Mouse (Mus musculus): ENCODE data around the gene Atp8b4. TPM values are rescaled to one million over a fixed set of nuclear protein-coding genes. Genes with fewer than 3 reads are reported as not detected.
"Not testable (repeated sequence)": the region's sequence is repeated elsewhere in the genome, so short reads cannot be mapped to it uniquely, and the experiment has no call there.

Gene Atp8b4
- polyA plus RNA-seq, 1 experiment: 0.04 TPM

DNA sequence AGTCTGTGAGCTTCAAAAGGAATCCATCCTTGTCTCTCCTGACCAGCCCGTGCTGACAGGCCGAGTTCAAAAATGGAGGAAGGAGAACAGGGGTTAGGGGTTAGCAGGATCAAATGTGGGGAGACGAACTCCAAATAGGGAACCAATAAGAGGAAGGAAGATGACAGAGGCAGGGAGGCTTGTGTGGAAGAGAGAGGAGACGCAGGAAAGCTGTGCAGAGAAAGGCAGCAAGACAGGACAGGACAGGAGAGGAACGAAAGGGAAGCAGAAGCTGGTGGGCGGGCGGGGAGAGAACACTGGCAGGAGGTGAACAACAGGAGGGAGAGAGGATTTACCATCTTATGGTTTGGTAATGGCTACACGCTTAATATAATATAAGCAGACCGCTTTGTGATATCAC, 3.6 kb downstream of the Atp8b4 start:
- no peak for DNase-seq (ENCODE audit: extremely low spot score in 1 of 2, low spot score in 1 of 2)

DNA sequence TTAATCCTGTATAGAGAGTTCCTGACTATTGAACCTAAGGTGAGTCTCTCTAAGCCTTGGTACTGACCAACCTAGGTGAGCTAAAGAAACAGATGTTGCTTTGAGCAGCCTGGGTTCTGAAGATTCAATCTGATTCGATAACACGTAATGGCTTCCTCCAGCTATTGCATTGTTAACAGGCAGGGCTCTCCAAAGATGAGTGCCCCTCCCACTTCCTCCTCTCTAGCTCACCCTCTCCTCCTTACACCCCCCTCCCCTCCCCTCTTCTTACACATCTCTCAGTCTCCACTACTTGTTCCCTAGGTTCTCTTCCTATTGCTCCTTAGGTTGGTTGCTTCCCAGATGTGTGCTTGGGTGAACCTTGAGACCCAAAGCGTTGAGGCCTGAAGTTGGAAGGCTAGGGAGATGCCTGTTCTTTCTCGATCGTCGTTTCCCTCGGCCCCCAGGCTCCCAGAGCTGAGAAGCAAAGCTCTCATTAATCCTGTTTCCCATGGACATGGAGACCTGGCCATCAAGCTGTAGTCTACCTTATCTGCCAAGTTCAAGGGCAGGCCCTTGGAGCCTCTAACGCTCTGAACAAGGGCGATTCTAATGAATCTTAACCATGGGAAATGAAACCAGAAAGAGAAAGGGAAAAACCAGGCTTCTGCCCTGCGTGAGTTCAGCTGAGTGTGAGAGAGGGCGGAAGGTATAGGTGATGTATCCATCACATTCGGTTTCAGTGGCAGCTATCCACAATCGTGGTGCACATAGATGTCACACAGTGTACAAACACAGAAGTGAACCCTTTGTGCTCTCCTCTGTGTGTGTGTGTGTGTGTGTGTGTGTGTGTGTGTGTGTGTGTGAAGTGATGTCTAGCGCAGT, 4.4 kb downstream of the Atp8b4 start:
- DNase-seq (ENCODE audit: extremely low spot score in 1 of 2, low spot score in 1 of 2): no peak

DNA sequence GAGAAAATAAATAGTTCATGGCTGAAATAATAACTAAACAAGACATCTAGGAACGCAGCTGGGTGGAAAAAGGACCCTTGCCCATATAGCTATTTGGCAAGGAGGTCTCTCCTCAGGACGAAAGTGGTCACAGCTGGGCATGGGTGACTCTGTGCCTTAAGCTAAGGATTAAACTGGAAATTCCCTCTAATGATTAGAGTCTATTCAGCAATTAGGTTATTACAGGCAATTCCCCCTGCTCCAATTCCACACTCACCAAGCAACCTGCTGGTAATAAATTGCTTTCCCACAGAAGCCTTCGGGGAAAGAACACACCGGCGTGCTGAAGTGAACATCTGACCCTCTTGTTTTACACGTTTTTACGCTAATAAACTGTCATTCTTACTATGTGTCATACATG, 5.2 kb downstream of the Atp8b4 start:
- no peak for DNase-seq (ENCODE audit: extremely low spot score in 1 of 2, low spot score in 1 of 2)

DNA sequence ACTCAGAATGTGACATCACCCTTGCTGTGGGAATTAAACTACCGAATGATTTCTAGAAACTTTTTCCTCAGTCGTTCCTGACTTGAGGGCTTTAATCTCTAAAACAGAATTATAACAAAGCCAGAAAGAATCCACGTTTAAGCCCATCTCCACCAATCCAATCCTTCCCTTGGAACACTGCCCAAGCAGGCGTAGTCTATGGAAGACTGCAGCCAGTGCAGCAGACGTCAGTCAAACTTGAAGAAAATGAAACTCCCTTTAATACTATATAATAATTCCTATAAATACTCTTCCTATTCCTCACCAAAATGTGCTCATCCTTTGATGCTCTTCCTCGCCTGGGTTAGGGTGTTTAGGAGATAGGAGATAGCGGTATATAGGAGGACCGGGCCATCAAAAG, 7.2 kb downstream of the Atp8b4 start:
- no peak for DNase-seq (ENCODE audit: extremely low spot score in 1 of 2, low spot score in 1 of 2)

DNA sequence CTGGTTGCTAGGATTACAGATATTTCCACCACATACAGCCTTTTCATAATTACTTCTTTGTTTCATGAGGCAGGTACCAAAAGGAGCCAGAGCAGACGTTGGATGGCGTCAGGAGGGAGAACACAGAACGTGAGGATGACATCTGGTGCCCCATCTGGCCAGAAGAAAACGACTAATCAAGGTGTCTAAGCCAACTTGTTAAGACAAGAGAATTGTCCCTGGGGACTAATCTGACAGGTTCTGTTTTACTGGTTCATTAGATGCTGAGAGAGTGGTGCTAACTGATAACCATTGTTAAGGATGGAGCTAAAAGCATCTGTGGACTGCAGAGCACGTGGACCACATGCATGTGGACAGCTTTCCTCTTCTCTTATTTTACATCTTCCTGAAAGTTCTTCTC, 7.8 kb downstream of the Atp8b4 start:
- DNase-seq (ENCODE audit: extremely low spot score in 1 of 2, low spot score in 1 of 2): no peak

DNA sequence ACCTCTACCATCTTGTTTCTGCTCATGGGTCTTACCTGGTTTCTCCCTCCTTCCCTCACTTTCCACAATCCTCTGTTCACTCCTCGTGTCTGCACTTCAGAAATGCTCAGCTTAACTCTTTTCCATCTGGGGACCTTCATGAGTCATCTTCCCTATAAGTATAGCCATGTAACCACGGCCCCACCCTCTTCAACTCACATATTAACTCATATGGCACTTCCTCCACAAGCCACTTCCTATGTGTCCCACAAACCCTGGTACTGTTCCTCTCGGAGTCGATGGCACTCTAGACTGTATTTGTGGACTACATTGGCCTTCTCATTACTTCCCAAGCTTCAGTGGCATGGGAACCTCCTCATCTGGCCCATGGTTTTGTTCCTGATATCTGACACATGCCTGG, 9.0 kb downstream of the Atp8b4 start:
- DNase-seq (ENCODE audit: extremely low spot score in 1 of 2, low spot score in 1 of 2): no peak

DNA sequence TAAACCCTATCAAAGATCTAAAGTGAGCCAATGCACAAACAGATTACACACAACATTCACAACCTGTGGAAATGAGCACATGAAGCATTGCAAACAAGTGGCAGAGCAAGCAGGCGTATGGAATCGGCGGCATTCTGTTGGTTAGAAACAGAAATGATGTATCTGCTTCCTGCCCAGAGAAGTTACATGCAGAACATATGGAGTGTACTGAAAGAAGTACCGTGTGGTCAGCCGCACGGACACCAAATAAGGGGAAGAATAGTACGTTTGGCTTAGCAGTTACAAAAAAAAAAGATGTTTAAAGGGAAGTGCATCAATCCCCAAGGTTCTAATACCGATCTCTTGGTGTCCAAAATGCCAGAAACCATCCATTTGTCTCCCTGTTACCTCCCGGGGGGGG, 9.9 kb downstream of the Atp8b4 start:
- DNase-seq (ENCODE audit: extremely low spot score in 1 of 2, low spot score in 1 of 2): no peak

DNA sequence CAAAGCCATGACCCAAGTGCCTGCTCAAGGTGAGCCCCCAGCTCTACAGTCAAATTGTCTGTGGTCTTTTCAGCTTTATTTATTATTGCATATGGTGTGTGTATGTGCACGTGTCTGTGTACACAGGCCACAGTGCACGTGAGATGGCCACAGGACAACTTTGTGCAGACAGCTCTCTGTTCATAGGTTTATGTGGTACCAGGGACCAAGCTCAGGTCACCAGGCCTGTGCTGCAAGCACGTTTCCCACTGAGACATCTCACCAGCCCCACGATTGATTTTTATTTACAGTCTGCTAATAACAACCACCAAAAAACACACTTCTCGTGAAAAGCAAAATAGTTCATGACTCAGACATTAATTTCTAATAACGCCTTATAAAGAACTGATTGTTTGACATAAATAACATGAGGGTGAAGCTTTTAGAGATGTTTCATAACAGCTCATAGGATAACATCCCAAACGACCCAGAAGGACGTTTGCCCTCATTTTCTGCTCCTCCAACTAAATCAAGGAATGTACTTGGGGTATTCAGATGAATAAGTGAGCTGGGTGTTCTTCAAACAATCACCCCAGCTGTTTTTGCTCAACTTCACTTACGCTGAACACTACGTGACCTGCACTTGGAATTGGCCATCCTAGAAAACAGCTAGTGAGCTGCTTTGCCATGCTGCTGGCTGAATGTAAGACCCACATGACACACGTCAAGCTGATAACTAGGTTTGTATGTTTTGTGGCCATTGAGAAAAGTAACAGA, 15.0 kb downstream of the Atp8b4 start:
- no peak for DNase-seq (ENCODE audit: extremely low spot score in 1 of 2, low spot score in 1 of 2)

DNA sequence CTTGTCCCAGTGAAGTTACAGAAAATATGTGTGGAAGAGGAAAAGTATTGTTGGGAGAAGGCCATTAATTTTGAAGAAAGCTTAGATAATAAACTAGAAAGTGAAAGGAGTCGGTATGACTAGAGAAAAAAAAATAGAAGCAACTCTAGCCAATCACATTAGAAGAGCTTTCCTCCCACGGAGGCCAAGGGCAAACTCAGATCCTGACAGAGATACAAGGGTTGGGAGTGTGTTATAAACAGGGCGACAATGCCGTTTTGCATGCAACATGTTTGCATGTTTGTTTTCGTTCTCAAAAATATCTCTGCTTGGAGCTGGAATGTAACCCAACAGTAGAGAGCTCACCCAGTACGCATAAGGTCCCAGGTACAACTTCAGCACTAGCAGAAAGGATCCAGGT, 17.1 kb downstream of the Atp8b4 start:
- no peak for DNase-seq (ENCODE audit: extremely low spot score in 1 of 2, low spot score in 1 of 2)

DNA sequence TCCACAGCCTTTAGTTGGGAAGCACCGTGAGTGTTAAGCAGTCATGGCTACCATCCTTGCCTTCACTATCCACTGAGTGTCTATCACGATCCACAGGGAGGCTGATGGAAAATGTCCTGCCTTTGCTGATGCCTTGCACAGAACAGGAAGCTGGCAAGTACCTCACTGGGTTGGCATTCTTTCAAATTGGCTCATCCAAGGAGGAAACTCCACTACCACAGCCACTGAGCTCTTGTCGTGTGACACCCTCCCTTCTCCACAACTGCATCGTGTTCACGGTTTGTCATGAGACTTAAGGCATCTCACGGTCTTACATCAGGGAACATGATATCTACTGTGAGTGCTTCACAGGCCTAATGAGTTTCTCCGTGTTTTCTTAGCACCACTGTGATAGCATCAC, 22.9 kb downstream of the Atp8b4 start:
- DNase-seq (ENCODE audit: extremely low spot score in 1 of 2, low spot score in 1 of 2): peak in 1 of 2 experiments; percentile 11

DNA sequence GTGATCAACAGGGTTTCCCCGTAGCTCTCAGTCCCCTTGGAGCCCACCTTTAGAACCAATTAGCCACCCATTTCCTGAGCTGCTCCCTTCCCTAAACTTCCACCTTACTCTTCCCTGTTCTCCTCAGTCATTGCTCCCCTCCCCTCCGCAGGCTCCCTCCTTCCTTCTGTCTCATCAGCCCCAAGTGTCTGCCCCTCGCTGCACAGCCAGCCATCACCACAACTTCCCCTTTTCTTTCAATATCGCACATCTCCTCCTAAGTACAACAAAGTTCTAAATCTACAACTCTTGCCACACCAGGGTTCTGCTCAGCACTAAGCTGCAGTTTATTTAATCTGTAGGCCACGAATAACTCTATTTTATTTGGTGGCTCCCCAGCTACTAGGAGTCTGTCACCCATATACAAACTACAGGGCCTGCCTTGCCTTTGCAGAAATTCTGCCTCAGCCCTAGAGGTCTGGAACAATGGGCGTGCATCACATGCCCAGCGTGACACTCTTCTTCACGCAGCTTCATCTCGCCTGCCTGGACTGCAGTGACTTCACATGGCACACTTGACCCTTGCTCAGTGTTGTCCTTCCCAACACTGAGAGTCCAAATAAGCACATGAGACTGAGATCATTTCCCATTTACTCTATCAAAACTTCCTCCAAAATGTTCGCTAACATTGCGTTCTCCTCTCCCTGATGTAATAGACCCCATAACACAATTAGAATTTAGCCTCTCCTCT, 24.6 kb downstream of the Atp8b4 start:
- no peak for DNase-seq (ENCODE audit: extremely low spot score in 1 of 2, low spot score in 1 of 2)

DNA sequence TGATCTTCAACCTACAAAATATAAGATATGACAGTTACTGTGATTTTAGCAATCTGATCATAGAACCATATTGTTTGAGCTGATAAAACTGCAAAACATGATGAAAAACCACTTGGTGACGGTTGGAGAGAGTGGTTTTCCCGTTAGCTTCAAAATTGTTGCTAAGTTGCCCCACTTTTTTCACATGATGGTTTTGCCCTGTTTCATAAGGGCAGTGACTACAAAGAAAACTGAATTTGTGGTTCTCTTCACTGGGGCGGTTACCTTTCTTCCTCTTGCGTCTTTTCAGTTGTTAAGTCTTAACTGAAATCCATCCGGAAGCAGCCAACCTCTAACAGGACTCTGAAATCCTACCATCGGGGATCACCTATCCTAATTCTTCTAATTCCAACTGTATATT, 26.5 kb downstream of the Atp8b4 start:
- DNase-seq (ENCODE audit: extremely low spot score in 1 of 2, low spot score in 1 of 2): no peak

DNA sequence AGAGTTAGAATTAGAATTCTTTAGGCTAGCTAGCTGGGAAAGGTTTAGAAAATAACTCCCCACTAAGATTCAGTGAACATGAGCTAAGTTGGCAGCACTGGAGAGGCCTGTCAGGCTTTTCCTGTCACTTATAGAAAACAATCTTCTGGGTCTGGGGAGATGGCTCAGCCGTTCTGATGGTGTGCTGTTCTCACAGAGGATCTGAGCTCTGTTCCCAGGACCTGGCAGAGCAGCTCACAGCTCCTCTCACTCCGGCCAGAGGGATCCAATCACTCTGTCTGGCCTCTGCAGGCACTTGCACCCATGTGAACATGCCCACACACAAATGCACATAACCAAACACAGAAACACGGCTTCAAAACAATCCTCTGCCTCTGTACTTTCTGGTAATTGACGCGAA, 27.6 kb downstream of the Atp8b4 start:
- no peak for DNase-seq (ENCODE audit: extremely low spot score in 1 of 2, low spot score in 1 of 2)

DNA sequence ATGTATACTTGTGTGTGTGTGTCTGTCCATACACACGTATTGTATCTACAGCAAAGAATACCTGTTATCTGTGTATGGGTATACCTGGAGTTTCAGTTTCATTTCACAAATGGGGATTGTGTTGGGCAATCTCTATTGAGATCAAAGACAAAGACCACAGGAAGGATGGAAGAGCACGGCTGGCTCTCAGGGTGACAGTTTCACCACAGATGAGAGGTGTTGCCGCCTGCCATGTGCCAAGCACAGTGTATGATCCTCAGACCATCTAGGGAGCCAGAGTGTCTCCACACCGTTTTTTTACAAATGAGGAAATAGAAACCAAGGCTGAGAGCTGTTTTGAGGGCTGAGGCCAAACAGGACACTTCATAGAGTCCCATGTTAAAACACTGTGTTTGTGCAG, 32.7 kb downstream of the Atp8b4 start:
- DNase-seq (ENCODE audit: extremely low spot score in 1 of 2, low spot score in 1 of 2): no peak

DNA sequence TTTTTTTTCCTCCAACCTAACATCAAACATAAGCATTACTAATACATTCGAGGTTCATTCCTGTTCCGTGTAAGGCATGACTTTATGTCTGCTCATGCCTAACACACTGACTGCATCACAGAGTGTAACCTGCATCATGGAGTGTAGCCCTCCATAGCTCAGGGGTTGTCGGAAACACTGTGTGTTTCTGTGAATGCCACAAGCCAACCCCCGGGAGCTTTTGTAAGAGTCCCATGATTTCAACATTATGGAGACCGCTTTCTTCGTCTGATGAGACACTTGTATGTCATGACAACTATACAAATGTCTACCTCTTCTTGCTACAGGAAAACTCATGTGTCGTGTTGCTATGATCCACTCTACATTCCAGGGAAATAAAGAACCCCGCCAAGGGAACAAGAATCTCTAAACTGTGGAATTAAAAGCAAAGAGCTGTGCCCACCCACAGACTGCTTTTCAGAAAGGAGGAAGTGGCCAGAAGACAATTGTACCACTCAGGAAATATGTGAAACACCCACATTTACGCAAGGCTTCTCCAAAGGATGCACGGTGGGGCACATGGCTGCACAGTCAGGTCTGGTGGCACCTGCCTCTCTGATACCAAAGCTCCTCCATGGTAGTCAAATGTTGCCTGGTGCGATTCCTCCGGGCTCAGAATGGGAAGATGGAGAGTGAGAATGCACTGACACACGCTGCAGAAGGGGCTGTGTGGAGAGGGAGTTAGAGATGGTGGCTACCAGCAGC, 33.9 kb downstream of the Atp8b4 start:
- no peak for DNase-seq (ENCODE audit: extremely low spot score in 1 of 2, low spot score in 1 of 2)

DNA sequence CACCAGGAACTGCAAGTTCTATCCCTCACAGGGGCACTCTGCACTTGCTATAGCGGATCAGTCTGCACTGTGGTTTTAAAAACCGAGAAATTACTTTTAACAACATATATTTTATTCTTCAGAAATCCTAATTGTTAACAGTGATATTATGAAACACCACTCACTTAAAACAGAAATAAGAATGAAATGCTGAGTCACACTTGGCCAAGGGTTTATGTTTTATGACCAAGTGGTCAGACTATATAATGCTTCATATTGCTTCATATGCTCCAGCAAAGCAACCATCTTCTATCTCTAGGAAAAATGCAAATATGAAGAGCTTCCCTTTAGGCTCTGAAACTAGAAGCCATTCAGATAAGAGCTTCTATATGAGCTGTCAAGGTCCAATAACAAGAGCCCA, 41.8 kb downstream of the Atp8b4 start:
- no peak for DNase-seq (ENCODE audit: extremely low spot score in 1 of 2, low spot score in 1 of 2)

DNA sequence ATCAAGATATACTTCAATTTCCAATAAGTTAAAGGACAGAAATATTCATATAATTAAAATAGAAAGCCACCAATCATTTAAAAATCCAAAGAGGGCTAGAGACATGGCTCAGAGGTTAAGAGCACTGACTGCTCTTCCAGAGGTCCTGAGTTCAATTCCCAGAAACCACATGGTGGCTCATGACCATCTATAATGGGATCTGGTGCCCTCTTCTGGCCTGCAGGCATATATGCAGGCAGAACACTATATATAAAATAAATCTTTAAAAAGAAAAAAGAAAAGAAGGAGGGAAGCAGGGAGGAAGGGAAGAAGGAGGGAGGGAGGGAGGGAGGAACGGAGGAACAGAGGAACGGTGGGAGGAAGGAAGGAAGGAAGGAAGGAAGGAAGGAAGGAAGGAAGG, 42.7 kb downstream of the Atp8b4 start:
- DNase-seq (ENCODE audit: extremely low spot score in 1 of 2, low spot score in 1 of 2): not testable (repeated sequence)

DNA sequence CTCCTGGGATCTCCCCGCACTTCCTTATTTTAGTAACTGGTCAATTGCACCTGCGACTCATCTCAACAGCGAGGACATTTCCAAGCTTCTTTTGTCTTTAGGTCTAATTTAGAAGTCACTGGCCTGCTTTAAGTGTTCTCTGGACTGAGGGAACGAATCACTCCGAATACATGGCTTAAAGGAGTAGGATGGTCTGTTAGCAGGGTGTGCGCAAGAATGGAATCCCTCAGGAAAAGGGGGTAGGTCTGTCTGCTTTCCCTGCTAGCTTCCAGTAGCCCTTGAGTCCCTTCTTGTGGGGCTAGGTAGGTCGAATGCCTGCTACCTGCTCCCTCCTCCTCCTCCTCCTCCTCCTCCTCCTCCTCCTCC, 49.6 kb downstream of the Atp8b4 start:
- DNase-seq (ENCODE audit: extremely low spot score in 1 of 2, low spot score in 1 of 2): no peak

DNA sequence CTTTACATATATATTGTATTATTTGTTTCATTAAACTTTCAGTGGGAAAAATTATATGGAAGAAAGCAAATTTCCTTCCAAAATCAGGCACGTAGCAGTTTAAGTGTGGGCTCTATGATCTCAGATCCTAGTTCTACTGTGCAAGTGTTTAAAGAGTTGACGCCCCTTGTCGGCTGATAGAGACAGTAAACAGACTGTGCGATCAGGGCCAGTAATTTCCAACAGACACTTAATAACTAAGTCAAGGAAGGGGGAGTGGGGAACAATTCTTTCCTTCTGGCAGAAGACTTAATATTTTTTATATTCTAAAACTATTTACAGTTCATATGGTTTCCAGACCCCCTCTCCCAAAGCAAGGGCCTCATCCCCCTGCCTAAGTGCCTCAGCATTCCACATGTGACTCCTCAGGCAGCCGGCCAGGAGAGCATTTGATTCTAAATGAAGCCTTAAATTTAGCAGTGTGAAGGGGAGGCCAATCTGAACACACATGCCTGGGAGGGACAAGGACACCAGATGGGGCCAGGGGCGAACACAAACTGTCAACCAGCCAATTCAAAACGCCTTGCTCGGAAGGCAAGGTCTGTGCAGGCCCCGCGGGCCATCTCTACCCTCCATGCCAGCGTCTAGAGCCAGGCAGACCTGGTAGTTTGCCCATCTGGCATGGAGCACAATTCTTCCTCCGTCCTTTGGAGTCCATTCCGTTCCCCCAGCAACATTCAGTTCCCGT, 50.1 kb downstream of the Atp8b4 start:
- DNase-seq (ENCODE audit: extremely low spot score in 1 of 2, low spot score in 1 of 2): peak; percentile 3 to 26

DNA sequence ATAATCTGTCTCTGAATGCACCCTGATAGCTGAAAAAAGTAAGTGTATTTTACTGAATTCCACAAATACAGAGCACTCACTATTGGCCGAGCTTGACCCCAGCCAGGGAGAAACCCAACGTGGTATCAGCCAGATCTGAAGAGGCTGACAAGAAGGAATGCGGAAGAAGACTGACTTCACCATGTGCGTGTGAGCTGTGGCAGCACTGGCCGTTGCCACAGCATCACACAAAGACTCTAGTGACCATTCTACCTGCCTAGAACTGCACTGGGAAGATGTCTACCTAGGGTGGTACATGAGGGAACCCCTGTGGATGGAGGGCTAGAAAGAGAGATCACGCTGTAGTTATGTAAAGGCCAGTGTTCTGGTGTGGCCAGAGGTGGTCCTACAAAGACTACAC, 55.4 kb downstream of the Atp8b4 start:
- DNase-seq (ENCODE audit: extremely low spot score in 1 of 2, low spot score in 1 of 2): no peak

Data from frontal cortex, adult 2 months (tissue).